Mouse (Mus musculus): ENCODE measurements around the gene Cabp4. TPM values are rescaled to one million over a fixed set of nuclear protein-coding genes. Genes with fewer than 3 reads are reported as not detected.

Cabp4 gene
- under 1 TPM in 1 of 2 experiments, not detected in 1; 0.22 TPM for total RNA-seq (2023)

GRCm38 (mm10) chr19:4143759-4144268 lies at the start of gene Cabp4:
Gene Cabp4 (minus strand): TSS chr19:4144033.

GRCm38 (mm10) chr19:4191528-4192250 lies 47.9 kb upstream of the Cabp4 start, which contains the start of gene Ppp1ca:
Gene Ppp1ca (plus strand): TSS chr19:4192065.

GRCm38 (mm10) chr19:4190831-4191334 lies 47.0 kb upstream of the Cabp4 start, which contains the start of gene Tbc1d10c:
Gene Tbc1d10c (minus strand): TSS chr19:4191284.

GRCm38 (mm10) chr19:4175368-4175947 lies 31.6 kb upstream of the Cabp4 start, which contains the start of gene Carns1:
Gene Carns1 (minus strand): TSS chr19:4175479.

GRCm38 (mm10) chr19:4162646-4163542 lies 19.1 kb upstream of the Cabp4 start, which contains the start of gene Rps6kb2:
Gene Rps6kb2 (minus strand): TSS chr19:4163354.

GRCm38 (mm10) chr19:4153232-4153654 lies 9.4 kb upstream of the Cabp4 start, which contains the start of gene Ptprcap:
Gene Ptprcap (plus strand): TSS chr19:4153604.

GRCm38 (mm10) chr19:4148491-4148806 lies 4.6 kb upstream of the Cabp4 start, which contains the start of gene Coro1b:
Gene Coro1b (plus strand): TSS chr19:4148619.

GRCm38 (mm10) chr19:4139446-4139845 lies 4.4 kb downstream of the Cabp4 start, which contains the start of gene Gpr152:
Gene Gpr152 (plus strand): TSS chr19:4139787.

GRCm38 (mm10) chr19:4125741-4126696 lies 17.8 kb downstream of the Cabp4 start, which contains the start of gene Aip:
Gene Aip (minus strand): TSS chr19:4125858.

GRCm38 (mm10) chr19:4099837-4100717 lies 43.8 kb downstream of the Cabp4 start, which contains the start of gene Pitpnm1:
Gene Pitpnm1 (plus strand): TSS chr19:4099998.

GRCm38 (mm10) chr19:4096642-4097440 lies 47.0 kb downstream of the Cabp4 start, which contains the start of gene Cdk2ap2:
Gene Cdk2ap2 (plus strand): TSS chr19:4097182.

Other genes with a start within 250 kb of the Cabp4 start
- 100 to 1,000 TPM; 223 to 229 TPM for gene Tcirg1, start 236.9 kb downstream of the Cabp4 start, total RNA-seq (2023)
- 10 to 100 TPM; 60.8 to 68.6 TPM for gene Ndufs8, start 231.3 kb downstream of the Cabp4 start, total RNA-seq (2023)
- gene Aldh3b1, start 214.2 kb downstream of the Cabp4 start, total RNA-seq (2023): 100 to 1,000 TPM; 142 to 144 TPM
- gene Unc93b1, start 208.8 kb downstream of the Cabp4 start, total RNA-seq (2023): 100 to 1,000 TPM; 277 to 278 TPM
- 10 to 100 TPM; 12.3 to 12.6 TPM for gene Aldh3b3, start 185.4 kb downstream of the Cabp4 start, total RNA-seq (2023)
- gene Aldh3b2, start 171.7 kb downstream of the Cabp4 start, total RNA-seq (2023): 10 to 100 TPM; 12.7 to 16.4 TPM
- under 1 TPM in 1 of 2 experiments, not detected in 1; 0.42 TPM for gene Acy3, start 157.5 kb downstream of the Cabp4 start, total RNA-seq (2023)
- not detected for gene Tbx10, start 151.3 kb downstream of the Cabp4 start, total RNA-seq (2023)
- 1 to 10 TPM; 5.2 to 5.9 TPM for gene Nudt8, start 143.5 kb downstream of the Cabp4 start, total RNA-seq (2023)
- gene Gm49405, start 143.4 kb downstream of the Cabp4 start, total RNA-seq (2023): 1 to 10 TPM in 1 of 2 experiments, under 1 TPM in 1; 0.70 to 1.0 TPM
- gene Doc2g, start 140.7 kb downstream of the Cabp4 start, total RNA-seq (2023): 1 to 10 TPM in 1 of 2 experiments, under 1 TPM in 1; 0.55 to 2.2 TPM
- 10 to 100 TPM; 69.0 to 69.5 TPM for gene Ndufv1, start 131.2 kb downstream of the Cabp4 start, total RNA-seq (2023)
- gene Gstp1, start 106.0 kb downstream of the Cabp4 start, total RNA-seq (2023): 10 to 100 TPM; 71.2 to 96.6 TPM
- gene Gstp2, start 98.0 kb downstream of the Cabp4 start, total RNA-seq (2023): 1 to 10 TPM; 5.9 to 8.4 TPM
- gene Gstp3, start 84.5 kb downstream of the Cabp4 start, total RNA-seq (2023): 1 to 10 TPM; 5.3 to 8.8 TPM
- gene Cabp2, start 62.5 kb downstream of the Cabp4 start, total RNA-seq (2023): not detected
- gene Cdk2ap2, start 46.9 kb downstream of the Cabp4 start, total RNA-seq (2023): 100 to 1,000 TPM; 208 to 221 TPM
- gene Pitpnm1, start 44.0 kb downstream of the Cabp4 start, total RNA-seq (2023): 100 to 1,000 TPM; 161 to 176 TPM
- 100 to 1,000 TPM in 1 of 2 experiments, 10 to 100 TPM in 1; 96.8 to 101 TPM for gene Aip, start 18.2 kb downstream of the Cabp4 start, total RNA-seq (2023)
- not detected for gene Gpr152, start 4.2 kb downstream of the Cabp4 start, total RNA-seq (2023)
- 100 to 1,000 TPM; 186 to 201 TPM for gene Coro1b, start 4.6 kb upstream of the Cabp4 start, total RNA-seq (2023)
- 10 to 100 TPM in 1 of 2 experiments, 1 to 10 TPM in 1; 8.0 to 11.7 TPM for gene Ptprcap, start 9.6 kb upstream of the Cabp4 start, total RNA-seq (2023)
- 10 to 100 TPM; 43.1 to 43.8 TPM for gene Rps6kb2, start 19.3 kb upstream of the Cabp4 start, total RNA-seq (2023)
- gene Carns1, start 31.4 kb upstream of the Cabp4 start, total RNA-seq (2023): 10 to 100 TPM; 24.4 to 28.9 TPM
- gene Tbc1d10c, start 47.3 kb upstream of the Cabp4 start, total RNA-seq (2023): 100 to 1,000 TPM; 110 to 127 TPM
- gene Ppp1ca, start 48.0 kb upstream of the Cabp4 start, total RNA-seq (2023): 100 to 1,000 TPM; 420 to 454 TPM
- gene Rad9a, start 57.6 kb upstream of the Cabp4 start, total RNA-seq (2023): 10 to 100 TPM; 30.2 to 36.5 TPM
- 1 to 10 TPM; 2.4 to 2.8 TPM for gene Clcf1, start 70.2 kb upstream of the Cabp4 start, total RNA-seq (2023)
- not detected for gene AC109138.7, start 70.3 kb upstream of the Cabp4 start, total RNA-seq (2023)
- gene Pold4, start 87.9 kb upstream of the Cabp4 start, total RNA-seq (2023): 10 to 100 TPM; 55.9 to 59.1 TPM
- gene Ssh3, start 125.1 kb upstream of the Cabp4 start, total RNA-seq (2023): 10 to 100 TPM; 29.4 to 30.5 TPM
- gene Ankrd13d, start 139.1 kb upstream of the Cabp4 start, total RNA-seq (2023): 10 to 100 TPM; 30.7 to 42.6 TPM
- 100 to 1,000 TPM; 416 to 479 TPM for gene Grk2, start 162.2 kb upstream of the Cabp4 start, total RNA-seq (2023)